27 mouse cellular contexts compared by ENCODE assay signal in genomic region chr6:33503381-33503780, GRCm38 (mm10).
A peak's percentile ranks its signal among the peaks of the same experiment; 100 is the strongest.
DNase-seq lines count a peak whose midpoint lies in the region; ATAC-seq and TF ChIP-seq lines count a peak whose summit lies in the region.
"Had no signal": no experiment of that assay in that cellular context is flagged by ENCODE, and none has a peak within 500 bp of the region (broad histone marks: within the 10 kb centered on the region; RNA-seq: fewer than 3 reads in every experiment).

No protein-coding gene starts in this region.

- peak; percentile 28 for DNase-seq in midbrain, embryonic 11.5 days (ENCODE audit: low spot score, missing footprints)
- DNase-seq in midbrain, embryonic 10.5 days (ENCODE audit: low spot score) = no peak
- DNase-seq in CH12.LX (ENCODE audit: extremely low read depth) (peak; percentile 9), ES-E14 (ENCODE audit: low read depth, low spot score) (peak; percentile 2), R1 (ENCODE audit: low read depth, low spot score) (peak; percentile 45)
- DNase-seq in heart, embryonic 10.5 days (ENCODE audit: low spot score) = no peak
- no peak for DNase-seq in liver, embryonic 11.5 days (ENCODE audit: low spot score)
- no peak for DNase-seq in heart, postnatal 4 days
- DNase-seq: adrenal gland, postnatal 10 days; adrenal gland, postnatal 25 days; B cell, adult 2 months; cerebellum, adult 11 months; cerebellum, adult 18-20 months; cerebellum, adult 8-10 months; cerebellum, adult 9-11 months; cerebellum, postnatal 14 days; cerebellum, postnatal 36 days; embryo, embryonic 11 days; forebrain, postnatal 0 days had no signal

- no peaks in the 10 kb centered on the region for H3K4me1 ChIP-seq in midbrain, embryonic 11.5 days (ENCODE audit: control insufficient read depth, insufficient read depth, low read length)
- peaks cover 9% of the 10 kb centered on the region; the same call in 1 of the 2 replicates for H3K4me1 ChIP-seq in midbrain, embryonic 10.5 days
- H3K4me1 ChIP-seq in CH12.LX (ENCODE audit: control insufficient read depth in 1 of 2, insufficient read depth in 2 of 2) (0 out of 4 replicates have a peak, but pooled peaks cover 0 to 7% of the 10 kb centered on the region in 2 experiments), ES-E14 (ENCODE audit: control insufficient read depth in 2 of 2, insufficient read depth in 2 of 2, low read length in 2 of 2, poor library complexity in 1 of 2) (peaks cover 0 to 3% of the 10 kb centered on the region in 2 experiments; a peak in 3 of 4 replicates)
- no peaks in the 10 kb centered on the region for H3K4me1 ChIP-seq in heart, embryonic 10.5 days
- no peaks in the 10 kb centered on the region for H3K4me1 ChIP-seq in liver, embryonic 11.5 days (replicated peaks; ENCODE audit: control insufficient read depth, insufficient read depth, low read length)
- H3K4me1 ChIP-seq: embryonic facial prominence, embryonic 13.5 days; embryonic facial prominence, embryonic 15.5 days; forebrain, embryonic 12.5 days had no signal

- no peak overlapping the region for H3K27ac ChIP-seq in midbrain, embryonic 11.5 days (ENCODE audit: low read depth, low read length)
- no peak overlapping the region for H3K27ac ChIP-seq in midbrain, embryonic 10.5 days (replicated peaks)
- H3K27ac ChIP-seq in CH12.LX (ENCODE audit: insufficient read depth, low read depth) (no peak overlapping the region), ES-E14 (ENCODE audit: insufficient read depth, low read depth, low read length, poor library complexity, severe bottlenecking) (no peak overlapping the region)
- no peak overlapping the region for H3K27ac ChIP-seq in heart, embryonic 10.5 days
- H3K27ac ChIP-seq in liver, embryonic 11.5 days (ENCODE audit: low read depth, low read length) = no peak overlapping the region
- H3K27ac ChIP-seq: embryonic facial prominence, embryonic 13.5 days; embryonic facial prominence, embryonic 15.5 days; forebrain, embryonic 10.5 days; forebrain, embryonic 12.5 days had no signal

- no peak overlapping the region for H3K9ac ChIP-seq in midbrain, embryonic 11.5 days (ENCODE audit: low read length)
- H3K9ac ChIP-seq in CH12.LX (ENCODE audit: insufficient read depth, low read depth) (no peak overlapping the region), ES-E14 (ENCODE audit: insufficient read depth, low read depth, low read length, poor library complexity, severe bottlenecking) (no peak overlapping the region)
- no peak overlapping the region for H3K9ac ChIP-seq in liver, embryonic 11.5 days (ENCODE audit: low read depth, low read length)
- H3K9ac ChIP-seq: embryonic facial prominence, embryonic 13.5 days; embryonic facial prominence, embryonic 15.5 days; forebrain, embryonic 12.5 days; forebrain, postnatal 0 days had no signal

- H3K9me3 ChIP-seq in midbrain, embryonic 11.5 days (ENCODE audit: control insufficient read depth, low read length) = no peaks in the 10 kb centered on the region
- H3K9me3 ChIP-seq in midbrain, embryonic 10.5 days (replicated peaks) = no peaks in the 10 kb centered on the region
- no peaks in the 10 kb centered on the region for H3K9me3 ChIP-seq in CH12.LX (replicated peaks; ENCODE audit: low read length)
- H3K9me3 ChIP-seq in ES-E14 (ENCODE audit: control insufficient read depth, insufficient read depth, low read depth, low read length) = no peaks in the 10 kb centered on the region
- no peaks in the 10 kb centered on the region for H3K9me3 ChIP-seq in heart, embryonic 10.5 days
- no peaks in the 10 kb centered on the region for H3K9me3 ChIP-seq in liver, embryonic 11.5 days (ENCODE audit: control insufficient read depth, low read length)
- H3K9me3 ChIP-seq: embryonic facial prominence, embryonic 13.5 days; embryonic facial prominence, embryonic 15.5 days; forebrain, embryonic 10.5 days; forebrain, embryonic 12.5 days had no signal

- TF ChIP-seq POLR2A in CH12.LX (IDR thresholded peaks at IDR 0.05; ENCODE audit: low read depth, low read length) = no peak

- ATAC-seq in midbrain, embryonic 11.5 days (ENCODE audit: low FRiP score) = no peak
- no peak for ATAC-seq in liver, embryonic 11.5 days (replicated peaks; ENCODE audit: low FRiP score)
- ATAC-seq: CD4-positive, CD25-positive, alpha-beta regulatory T cell, adult 4 months; forebrain, embryonic 14.5 days; forebrain, postnatal 0 days; Patski had no signal

- no peak overlapping the region for H3K4me2 ChIP-seq in midbrain, embryonic 11.5 days
- H3K4me2 ChIP-seq in CH12.LX (ENCODE audit: insufficient read depth, low read depth, poor library complexity, severe bottlenecking) = no peak overlapping the region
- no peak overlapping the region for H3K4me2 ChIP-seq in liver, embryonic 11.5 days
- H3K4me2 ChIP-seq: embryonic facial prominence, embryonic 13.5 days; embryonic facial prominence, embryonic 15.5 days; forebrain, embryonic 12.5 days had no signal

- in situ Hi-C loops in CH12.LX (cut with MboI; ENCODE audit: low pct_ligation_motif_present, low pct_unique_long_range_greater_than_20kb, low sequenced_read_pairs) (no loop called here), ES-E14 (cut with MboI; ENCODE audit: low sequenced_read_pairs in 2 of 2, unreplicated experiment in 2 of 2) (no loop called here)

- dilution Hi-C loops in CH12.LX (cut with MboI; ENCODE audit: extremely low pct_ligation_motif_present, extremely low pct_unique_long_range_greater_than_20kb, low sequenced_read_pairs) = no loop called here

- no peak for TF ChIP-seq CTCF in CH12.LX (conservative IDR thresholded peaks at IDR 0.05 in 1 of 2, IDR thresholded peaks at IDR 0.05 in 1 of 2; ENCODE audit: low read depth in 2 of 2, low read length in 2 of 2)

- H3K36me3 ChIP-seq in midbrain, embryonic 11.5 days (ENCODE audit: control insufficient read depth, insufficient read depth, low read length) = no peaks in the 10 kb centered on the region
- peaks cover 8% of the 10 kb centered on the region; the same call in 1 of the 2 replicates for H3K36me3 ChIP-seq in midbrain, embryonic 10.5 days
- H3K36me3 ChIP-seq in CH12.LX (replicated peaks in 1 of 2; ENCODE audit: control insufficient read depth in 1 of 2, insufficient read depth in 1 of 2, low read length in 1 of 2) (peaks cover 4 to 6% of the 10 kb centered on the region in 2 experiments), ES-E14 (ENCODE audit: control insufficient read depth, insufficient read depth, low read length, poor library complexity, severe bottlenecking) (0 out of 2 replicates have a peak, but pooled peaks cover 2% of the 10 kb centered on the region)
- H3K36me3 ChIP-seq in heart, embryonic 10.5 days = peaks cover 7% of the 10 kb centered on the region; the same call in 1 of the 2 replicates
- no peaks in the 10 kb centered on the region for H3K36me3 ChIP-seq in liver, embryonic 11.5 days (ENCODE audit: control insufficient read depth, insufficient read depth, low read length)
- H3K36me3 ChIP-seq: embryonic facial prominence, embryonic 13.5 days; embryonic facial prominence, embryonic 15.5 days had no signal

- 89% methylated on average over 3 of the region's 3 CpGs for WGBS in midbrain, embryonic 11.5 days
- 79% methylated on average over 3 of the region's 3 CpGs for WGBS in midbrain, embryonic 10.5 days
- WGBS in heart, embryonic 10.5 days = 61% methylated on average over 3 of the region's 3 CpGs
- WGBS in liver, embryonic 11.5 days = 68% methylated on average over 3 of the region's 3 CpGs

- no peak for TF ChIP-seq RAD21 in CH12.LX (IDR thresholded peaks at IDR 0.05; ENCODE audit: low read depth, low read length)

- no peaks in the 10 kb centered on the region for H3K79me2 ChIP-seq in CH12.LX (replicated peaks; ENCODE audit: control insufficient read depth, extremely low read depth, insufficient read depth, poor library complexity, severe bottlenecking)

- no peaks in the 10 kb centered on the region for H3K27me3 ChIP-seq in midbrain, embryonic 11.5 days (ENCODE audit: control insufficient read depth, insufficient read depth, low read length)
- no peaks in the 10 kb centered on the region for H3K27me3 ChIP-seq in midbrain, embryonic 10.5 days (ENCODE audit: low read depth, poor library complexity, severe bottlenecking)
- no peaks in the 10 kb centered on the region for H3K27me3 ChIP-seq in CH12.LX (replicated peaks)
- H3K27me3 ChIP-seq in heart, embryonic 10.5 days (ENCODE audit: insufficient read depth, poor library complexity, severe bottlenecking) = no peaks in the 10 kb centered on the region
- no peaks in the 10 kb centered on the region for H3K27me3 ChIP-seq in liver, embryonic 11.5 days (replicated peaks; ENCODE audit: control insufficient read depth, insufficient read depth, low read length)
- H3K27me3 ChIP-seq: embryonic facial prominence, embryonic 13.5 days; embryonic facial prominence, embryonic 15.5 days; Patski had no signal

- no peak for TF ChIP-seq EP300 in CH12.LX (IDR thresholded peaks at IDR 0.05; ENCODE audit: low read length)

- H3K4me3 ChIP-seq in midbrain, embryonic 11.5 days (ENCODE audit: low read depth, low read length) = no peak overlapping the region
- no peak overlapping the region for H3K4me3 ChIP-seq in midbrain, embryonic 10.5 days
- H3K4me3 ChIP-seq in CH12.LX (replicated peaks in 1 of 3; ENCODE audit: low read depth in 2 of 3, low read length in 2 of 3, poor library complexity in 1 of 3) (no peak overlapping the region), ES-E14 (ENCODE audit: insufficient read depth in 1 of 2, low read depth in 1 of 2, low read length in 2 of 2, poor library complexity in 1 of 2, severe bottlenecking in 1 of 2) (no peak overlapping the region)
- H3K4me3 ChIP-seq in heart, embryonic 10.5 days = no peak overlapping the region
- H3K4me3 ChIP-seq in liver, embryonic 11.5 days (ENCODE audit: low read depth, low read length) = no peak overlapping the region
- H3K4me3 ChIP-seq: embryonic facial prominence, embryonic 13.5 days; embryonic facial prominence, embryonic 15.5 days; erythroblast, embryonic 14.5 days; forebrain, embryonic 10.5 days; forebrain, embryonic 12.5 days had no signal

TF ChIP-seq in CH12.LX, 34 proteins besides CTCF, POLR2A, EP300 and RAD21 (continues in another document):
- no peak for TF ChIP-seq MAZ (IDR thresholded peaks at IDR 0.05; ENCODE audit: low read depth, low read length)
- TF ChIP-seq MEF2A (IDR thresholded peaks at IDR 0.05; ENCODE audit: borderline replicate concordance, low read depth, low read length) = no peak
- no peak for TF ChIP-seq ELF1 (IDR thresholded peaks at IDR 0.05; ENCODE audit: low read depth, low read length)
- TF ChIP-seq NELFE (IDR thresholded peaks at IDR 0.05; ENCODE audit: low read depth, low read length) = no peak
- TF ChIP-seq SIN3A (IDR thresholded peaks at IDR 0.05; ENCODE audit: low read length) = no peak
- TF ChIP-seq ZKSCAN1 (IDR thresholded peaks at IDR 0.05; ENCODE audit: borderline replicate concordance, low read depth, low read length) = no peak

TF ChIP-seq in ES-E14, 5 proteins besides CTCF, POLR2A, EP300 and RAD21:
- TF ChIP-seq ZNF384 (IDR thresholded peaks at IDR 0.05; ENCODE audit: low read depth, low read length) = no peak
- TF ChIP-seq HCFC1 (IDR thresholded peaks at IDR 0.05; ENCODE audit: borderline replicate concordance, insufficient read depth, low read length) = no peak
- TF ChIP-seq CHD2 (IDR thresholded peaks at IDR 0.05; ENCODE audit: low read depth, low read length) = no peak
- no peak for TF ChIP-seq ZC3H11A (IDR thresholded peaks at IDR 0.05; ENCODE audit: borderline replicate concordance, low read depth, low read length)
- TF ChIP-seq MAFK (IDR thresholded peaks at IDR 0.05; ENCODE audit: insufficient read depth, low read depth, low read length) = no peak

Comparison
In these comparisons a context has a peak if more than half of its experiments do, and no peak if none do; other contexts are left out.
1. DNase-seq: peak in midbrain, embryonic 11.5 days (single experiment), CH12.LX (single experiment), ES-E14 (single experiment) and R1 (single experiment); none in midbrain, embryonic 10.5 days (single experiment), heart, embryonic 10.5 days (single experiment), liver, embryonic 11.5 days (single experiment) and heart, postnatal 4 days (single experiment).